Mouse (Mus musculus): ENCODE measurements at regions not wholly inside any gene's neighbourhood (a gene's known extent, or its start where the extent isn't known, plus 50 kb on each side); places are given as distances from the start of the nearest gene placed in this dataset.
"Not testable (repeated sequence)": the region's sequence is repeated elsewhere in the genome, so short reads cannot be mapped to it uniquely, and the experiment has no call there.

DNA sequence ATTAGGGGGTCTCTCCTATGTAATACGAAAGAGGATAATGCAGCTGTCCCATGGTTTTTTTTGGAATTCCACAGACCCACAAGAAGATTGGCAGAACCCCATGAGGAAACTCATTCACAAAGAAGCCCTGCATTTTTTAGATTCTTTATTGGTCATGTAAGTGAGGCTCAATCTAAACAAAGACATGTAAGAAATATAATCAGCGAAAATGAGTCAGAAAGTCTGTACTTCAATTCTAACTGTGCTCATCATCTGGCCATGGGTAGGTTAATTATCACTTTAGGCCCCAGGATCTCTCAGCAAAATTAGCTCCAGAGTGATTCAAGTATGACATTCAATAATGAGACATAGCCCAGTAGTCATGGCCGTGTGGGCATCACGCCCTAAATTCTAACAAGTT, 703.2 kb downstream of the A830018L16Rik start:
- Histone ChIP-seq H3K4me2 (ENCODE audit: low read length) (no peak overlapping the region), H3K4me1 (ENCODE audit: control insufficient read depth, insufficient read depth, low read depth, low read length) (no peaks in the 10 kb centered on the region), H3K9me3 (ENCODE audit: control insufficient read depth, low read length) (no peaks in the 10 kb centered on the region), H3K27me3 (replicated peaks; ENCODE audit: control insufficient read depth, insufficient read depth, low read length) (no peaks in the 10 kb centered on the region), H3K9ac (ENCODE audit: low read depth, low read length) (no peak overlapping the region), H3K4me3 (ENCODE audit: low read length) (no peak overlapping the region), H3K36me3 (ENCODE audit: control insufficient read depth, insufficient read depth, low read length) (no peaks in the 10 kb centered on the region), H3K27ac (ENCODE audit: low read depth, low read length) (no peak overlapping the region)
- 77% methylated on average over 4 of the region's 4 CpGs for WGBS
- ATAC-seq, result no peak

DNA sequence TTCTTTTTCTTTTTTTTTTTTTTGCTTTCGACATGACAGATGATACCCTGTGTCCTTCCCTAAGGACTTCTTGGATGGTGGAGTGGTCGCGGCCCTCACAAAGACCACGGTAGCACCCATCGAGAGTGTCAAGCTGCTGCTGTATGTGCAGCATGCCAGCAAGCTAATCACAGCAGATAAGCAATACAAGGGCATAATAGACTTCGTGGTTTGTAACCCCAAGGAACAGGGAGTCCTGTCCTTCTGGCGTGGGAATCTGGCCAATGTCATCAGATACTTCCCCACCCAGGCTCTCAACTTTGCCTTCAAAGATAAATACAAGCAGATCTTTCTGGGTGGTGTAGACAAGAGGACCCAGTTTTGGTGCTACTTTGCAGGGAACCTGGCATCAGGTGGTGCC, 707.0 kb downstream of the A830018L16Rik start:
- Histone ChIP-seq H3K27me3 (replicated peaks; ENCODE audit: control insufficient read depth, insufficient read depth, low read length) (no peaks in the 10 kb centered on the region), H3K4me3 (ENCODE audit: low read length) (no peak overlapping the region), H3K36me3 (ENCODE audit: control insufficient read depth, insufficient read depth, low read length) (no peaks in the 10 kb centered on the region), H3K27ac (ENCODE audit: low read depth, low read length) (no peak overlapping the region), H3K9me3 (ENCODE audit: control insufficient read depth, low read length) (no peaks in the 10 kb centered on the region), H3K4me2 (ENCODE audit: low read length) (no peak overlapping the region), H3K4me1 (ENCODE audit: control insufficient read depth, insufficient read depth, low read depth, low read length) (no peaks in the 10 kb centered on the region), H3K9ac (ENCODE audit: low read depth, low read length) (no peak overlapping the region)
- 87% methylated on average over 7 of the region's 7 CpGs for WGBS
- no peak for ATAC-seq

- not testable (repeated sequence) for H3K9ac ChIP-seq (ENCODE audit: low read depth, low read length); H3K36me3 ChIP-seq (ENCODE audit: control insufficient read depth, insufficient read depth, low read length); H3K27me3 ChIP-seq (replicated peaks; ENCODE audit: control insufficient read depth, insufficient read depth, low read length); H3K9me3 ChIP-seq (ENCODE audit: control insufficient read depth, low read length); H3K4me1 ChIP-seq (ENCODE audit: control insufficient read depth, insufficient read depth, low read depth, low read length); H3K27ac ChIP-seq (ENCODE audit: low read depth, low read length); H3K4me3 ChIP-seq (ENCODE audit: low read length); H3K4me2 ChIP-seq (ENCODE audit: low read length); ATAC-seq
- 42% methylated on average over 2 of the region's 2 CpGs for WGBS
Measured at GRCm38 (mm10) chr1:12126611-12127010, 712.7 kb downstream of the A830018L16Rik start.

DNA sequence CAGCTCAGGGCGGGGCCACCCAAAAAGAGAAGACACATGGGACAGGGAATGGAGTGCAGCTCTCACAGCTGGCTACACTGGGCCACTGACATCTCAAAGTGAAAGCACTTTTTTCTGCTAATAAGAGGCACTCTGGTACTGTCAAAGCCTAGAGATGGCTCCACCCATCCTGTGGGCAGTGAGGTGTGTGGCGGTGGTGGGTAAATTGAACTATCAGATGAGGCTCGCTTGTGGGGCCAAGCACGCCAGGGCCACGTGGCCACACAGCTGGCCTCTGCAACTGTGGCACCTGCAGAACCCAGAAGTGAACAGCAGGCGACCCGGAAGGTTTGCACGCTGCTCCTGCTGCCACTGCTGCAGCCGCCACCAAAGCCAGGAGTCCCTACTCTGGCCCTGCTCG, 756.6 kb downstream of the A830018L16Rik start:
- WGBS, result 92% methylated on average over 10 of the region's 10 CpGs
- Histone ChIP-seq H3K4me2 (ENCODE audit: low read length) (no peak overlapping the region), H3K9me3 (ENCODE audit: control insufficient read depth, low read length) (no peaks in the 10 kb centered on the region), H3K9ac (ENCODE audit: low read depth, low read length) (no peak overlapping the region), H3K27ac (ENCODE audit: low read depth, low read length) (no peak overlapping the region), H3K27me3 (replicated peaks; ENCODE audit: control insufficient read depth, insufficient read depth, low read length) (no peaks in the 10 kb centered on the region), H3K4me3 (ENCODE audit: low read length) (no peak overlapping the region), H3K36me3 (ENCODE audit: control insufficient read depth, insufficient read depth, low read length) (no peaks in the 10 kb centered on the region), H3K4me1 (ENCODE audit: control insufficient read depth, insufficient read depth, low read depth, low read length) (no peaks in the 10 kb centered on the region)
- no peak for ATAC-seq

GRCm38 (mm10) chr1:12189646-12190233, 775.8 kb downstream of the A830018L16Rik start:
- Histone ChIP-seq H3K27ac (ENCODE audit: low read depth, low read length) (no peak overlapping the region), H3K9ac (ENCODE audit: low read depth, low read length) (no peak overlapping the region), H3K36me3 (ENCODE audit: control insufficient read depth, insufficient read depth, low read length) (no peaks in the 10 kb centered on the region), H3K9me3 (ENCODE audit: control insufficient read depth, low read length) (no peaks in the 10 kb centered on the region), H3K27me3 (replicated peaks; ENCODE audit: control insufficient read depth, insufficient read depth, low read length) (no peaks in the 10 kb centered on the region), H3K4me1 (ENCODE audit: control insufficient read depth, insufficient read depth, low read depth, low read length) (no peaks in the 10 kb centered on the region), H3K4me3 (ENCODE audit: low read length) (no peak overlapping the region), H3K4me2 (ENCODE audit: low read length) (no peak overlapping the region)
- ATAC-seq, result no peak
- 70% methylated on average over 5 of the region's 5 CpGs for WGBS

DNA sequence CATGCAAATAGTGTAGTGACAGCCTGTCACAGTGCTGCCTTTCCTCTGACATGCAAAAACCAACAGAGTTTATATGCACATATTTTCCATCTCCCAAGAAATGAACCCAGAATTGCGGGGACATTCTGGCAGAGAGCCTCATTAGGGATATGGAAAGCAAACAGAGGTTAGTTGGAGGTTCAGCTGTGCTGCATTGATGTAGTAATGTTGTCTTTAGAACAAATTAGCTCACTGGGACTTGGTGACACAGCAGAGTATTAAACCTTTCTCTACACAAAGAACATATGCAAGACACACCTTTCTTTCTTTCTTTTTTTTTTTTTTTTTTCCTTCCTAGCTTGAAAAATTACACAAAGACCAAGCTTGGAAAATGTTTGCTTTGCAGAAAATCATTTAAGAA, 778.7 kb downstream of the A830018L16Rik start:
- ATAC-seq, result no peak
- H3K4me1 ChIP-seq (ENCODE audit: control insufficient read depth, insufficient read depth, low read depth, low read length), result no peaks in the 10 kb centered on the region
- H3K27me3 ChIP-seq (replicated peaks; ENCODE audit: control insufficient read depth, insufficient read depth, low read length), result no peaks in the 10 kb centered on the region
- no peak overlapping the region for H3K4me3 ChIP-seq (ENCODE audit: low read length)
- no peak overlapping the region for H3K4me2 ChIP-seq (ENCODE audit: low read length)
- no peaks in the 10 kb centered on the region for H3K9me3 ChIP-seq (ENCODE audit: control insufficient read depth, low read length)
- no peak overlapping the region for H3K9ac ChIP-seq (ENCODE audit: low read depth, low read length)
- 59% methylated on average over 1 of the region's 1 CpGs for WGBS
- H3K27ac ChIP-seq (ENCODE audit: low read depth, low read length), result no peak overlapping the region
- no peaks in the 10 kb centered on the region for H3K36me3 ChIP-seq (ENCODE audit: control insufficient read depth, insufficient read depth, low read length)

DNA sequence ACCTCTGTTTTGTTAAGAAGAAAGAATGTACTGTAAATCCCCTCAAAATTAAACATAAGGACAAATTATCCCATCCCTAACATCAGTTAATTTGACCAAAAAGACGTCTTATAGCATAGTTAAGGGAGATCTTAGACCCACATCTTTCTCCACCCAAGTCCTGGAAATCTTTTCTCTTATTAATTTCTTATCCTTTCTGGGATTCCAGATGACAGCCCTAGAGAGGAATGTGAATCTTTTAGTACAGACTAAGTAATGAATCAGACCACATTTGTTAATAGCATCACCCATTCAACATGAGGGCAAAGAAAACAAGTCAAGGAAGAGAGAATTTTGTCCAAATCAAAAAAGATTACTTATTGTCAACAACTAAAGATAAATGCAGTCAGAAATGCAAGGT, 817.2 kb downstream of the A830018L16Rik start:
- H3K4me1 ChIP-seq (ENCODE audit: control insufficient read depth, insufficient read depth, low read depth, low read length), result no peaks in the 10 kb centered on the region
- H3K27ac ChIP-seq (ENCODE audit: low read depth, low read length), result no peak overlapping the region
- no peak overlapping the region for H3K4me3 ChIP-seq (ENCODE audit: low read length)
- no peak overlapping the region for H3K4me2 ChIP-seq (ENCODE audit: low read length)
- 71% methylated on average over 1 of the region's 1 CpGs for WGBS
- no peaks in the 10 kb centered on the region for H3K27me3 ChIP-seq (replicated peaks; ENCODE audit: control insufficient read depth, insufficient read depth, low read length)
- H3K9me3 ChIP-seq (ENCODE audit: control insufficient read depth, low read length), result no peaks in the 10 kb centered on the region
- H3K9ac ChIP-seq (ENCODE audit: low read depth, low read length), result no peak overlapping the region
- no peak for ATAC-seq
- no peaks in the 10 kb centered on the region for H3K36me3 ChIP-seq (ENCODE audit: control insufficient read depth, insufficient read depth, low read length)

- ATAC-seq, result no peak
- Histone ChIP-seq H3K27me3 (replicated peaks; ENCODE audit: control insufficient read depth, insufficient read depth, low read length) (no peaks in the 10 kb centered on the region), H3K9me3 (ENCODE audit: control insufficient read depth, low read length) (no peaks in the 10 kb centered on the region), H3K4me2 (ENCODE audit: low read length) (no peak overlapping the region), H3K4me1 (ENCODE audit: control insufficient read depth, insufficient read depth, low read depth, low read length) (no peaks in the 10 kb centered on the region), H3K9ac (ENCODE audit: low read depth, low read length) (no peak overlapping the region), H3K36me3 (ENCODE audit: control insufficient read depth, insufficient read depth, low read length) (no peaks in the 10 kb centered on the region), H3K27ac (ENCODE audit: low read depth, low read length) (no peak overlapping the region), H3K4me3 (ENCODE audit: low read length) (no peak overlapping the region)
Measured at GRCm38 (mm10) chr1:12242090-12242489, 828.2 kb downstream of the A830018L16Rik start.

DNA sequence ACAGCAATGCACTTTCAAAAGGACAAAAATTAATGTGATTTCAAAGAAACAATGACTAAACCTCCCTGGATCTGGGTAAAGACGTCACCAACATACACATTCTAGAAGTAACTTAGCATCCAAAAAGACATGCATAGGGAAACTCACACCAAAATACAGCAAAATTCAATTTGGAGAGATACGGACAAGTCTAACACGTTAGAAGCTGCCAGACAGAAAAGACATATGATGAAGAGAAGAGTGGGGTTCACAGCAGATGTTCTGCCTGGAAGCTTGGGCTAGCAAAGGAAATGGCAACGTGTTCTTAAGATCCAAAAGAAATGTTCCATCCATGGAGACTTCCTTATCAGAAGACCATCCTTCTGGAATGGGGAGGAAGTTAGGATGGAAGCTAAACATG, 868.6 kb downstream of the A830018L16Rik start:
- H3K9me3 ChIP-seq (ENCODE audit: control insufficient read depth, low read length), result no peaks in the 10 kb centered on the region
- no peak overlapping the region for H3K27ac ChIP-seq (ENCODE audit: low read depth, low read length)
- H3K36me3 ChIP-seq (ENCODE audit: control insufficient read depth, insufficient read depth, low read length), result no peaks in the 10 kb centered on the region
- no peak for ATAC-seq
- H3K9ac ChIP-seq (ENCODE audit: low read depth, low read length), result no peak overlapping the region
- no peaks in the 10 kb centered on the region for H3K4me1 ChIP-seq (ENCODE audit: control insufficient read depth, insufficient read depth, low read depth, low read length)
- H3K4me2 ChIP-seq (ENCODE audit: low read length), result no peak overlapping the region
- no peak overlapping the region for H3K4me3 ChIP-seq (ENCODE audit: low read length)
- WGBS, result 96% methylated on average over 4 of the region's 4 CpGs
- no peaks in the 10 kb centered on the region for H3K27me3 ChIP-seq (replicated peaks; ENCODE audit: control insufficient read depth, insufficient read depth, low read length)

DNA sequence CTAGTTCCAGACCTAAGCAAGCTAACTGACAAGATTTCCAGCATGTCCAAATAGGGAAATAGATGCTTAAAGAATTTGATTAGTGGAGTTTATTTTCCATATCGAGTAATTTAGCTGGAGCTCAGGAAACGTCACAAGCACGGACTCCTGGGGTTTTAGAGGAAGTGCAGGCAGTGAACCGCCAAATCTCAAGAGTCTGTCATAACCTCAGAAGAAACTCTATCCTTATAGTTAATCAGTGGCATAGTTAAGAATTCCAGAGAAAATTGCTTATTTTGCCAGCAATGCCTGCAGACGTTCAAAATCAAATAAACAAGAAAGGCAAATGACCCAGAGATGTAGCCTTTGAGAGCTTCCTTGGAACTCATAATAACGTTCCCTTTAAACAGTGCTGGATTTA, 871.6 kb downstream of the A830018L16Rik start:
- WGBS, result 62% methylated on average over 6 of the region's 6 CpGs
- H3K4me3 ChIP-seq (ENCODE audit: low read length), result no peak overlapping the region
- H3K27ac ChIP-seq (ENCODE audit: low read depth, low read length), result no peak overlapping the region
- no peak for ATAC-seq
- H3K9me3 ChIP-seq (ENCODE audit: control insufficient read depth, low read length), result no peaks in the 10 kb centered on the region
- H3K9ac ChIP-seq (ENCODE audit: low read depth, low read length), result no peak overlapping the region
- H3K27me3 ChIP-seq (replicated peaks; ENCODE audit: control insufficient read depth, insufficient read depth, low read length), result no peaks in the 10 kb centered on the region
- H3K36me3 ChIP-seq (ENCODE audit: control insufficient read depth, insufficient read depth, low read length), result no peaks in the 10 kb centered on the region
- H3K4me2 ChIP-seq (ENCODE audit: low read length), result no peak overlapping the region
- no peaks in the 10 kb centered on the region for H3K4me1 ChIP-seq (ENCODE audit: control insufficient read depth, insufficient read depth, low read depth, low read length)
